Mouse (Mus musculus): Measurements from ENCODE around the gene Pgm5. TPM values are rescaled to one million over a fixed set of nuclear protein-coding genes. Genes with fewer than 3 reads are reported as not detected.
"Not testable (repeated sequence)": the region's sequence is repeated elsewhere in the genome, so short reads cannot be mapped to it uniquely, and the experiment has no call there.

Gene Pgm5
- 10 to 100 TPM; 55.1 to 93.2 TPM for total RNA-seq (2021)
- long read RNA-seq, experiment 1, partial matches to known transcripts, result 0 of 9 reads
- long read RNA-seq, experiment 1, other reads (novel, unspliced or antisense), result 7 of 9 reads
- long read RNA-seq, experiment 2, result 0 reads

GRCm38 (mm10) chr19:24861612-24862451 is at the start of gene Pgm5:
Pgm5 (minus strand) TSS chr19:24861855.
- DNase-seq, result peak; percentile 67 to 81

DNA sequence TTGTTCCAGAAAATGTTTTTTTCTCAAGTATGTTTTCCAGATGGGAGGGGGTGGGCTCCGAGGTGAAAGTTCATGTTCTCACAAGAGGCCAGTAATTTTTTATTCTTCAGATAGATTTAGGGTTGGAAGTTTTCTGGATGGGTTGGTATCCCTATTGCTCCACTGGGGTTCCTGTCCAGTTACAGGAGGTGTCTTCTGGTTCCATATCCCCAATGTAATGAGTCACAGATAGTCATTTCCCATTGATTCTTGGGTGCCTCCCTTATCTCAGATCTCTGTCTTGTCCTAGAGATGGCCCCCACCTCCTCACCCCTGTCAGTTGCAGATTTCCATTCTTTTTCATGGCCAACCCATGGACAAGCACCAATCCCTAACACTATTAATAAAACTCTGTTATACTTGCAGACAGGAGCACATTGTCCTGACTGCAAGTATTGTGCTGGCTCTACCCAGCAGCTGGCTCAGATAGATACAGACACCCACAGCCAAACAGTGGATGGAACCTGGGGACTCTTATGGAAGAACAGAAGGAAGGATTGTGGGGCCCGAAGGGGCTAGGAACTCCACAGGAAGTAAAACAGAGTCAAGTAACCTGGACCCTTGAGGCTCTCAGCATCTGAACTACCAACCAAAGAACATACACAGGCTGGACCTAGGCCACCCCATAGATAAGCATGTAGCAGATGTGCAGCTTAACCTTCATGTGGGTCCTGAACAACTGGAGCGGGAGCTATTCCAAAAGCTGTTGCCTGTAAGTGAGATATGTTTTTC is 46.9 kb upstream of the Pgm5 start:
- no peak for DNase-seq

DNA sequence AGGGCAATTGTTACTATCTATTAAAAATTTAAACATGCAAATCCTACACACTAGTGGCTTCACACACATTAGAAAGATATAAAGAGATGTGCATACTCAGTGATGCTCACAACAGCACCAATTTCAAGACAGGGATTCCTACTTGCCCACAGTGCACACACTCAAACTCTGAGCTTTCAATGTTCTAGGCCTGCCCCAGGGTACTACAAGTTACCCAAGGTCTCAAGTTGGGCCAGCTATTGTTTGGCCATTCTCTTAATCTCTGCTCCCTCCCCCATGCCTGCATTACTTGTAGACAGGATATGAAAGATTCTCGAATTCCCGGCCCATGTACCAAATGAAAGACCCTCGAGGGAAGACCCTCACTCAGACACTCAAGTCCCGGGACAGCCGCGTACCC is 46.0 kb upstream of the Pgm5 start:
- no peak for DNase-seq

DNA sequence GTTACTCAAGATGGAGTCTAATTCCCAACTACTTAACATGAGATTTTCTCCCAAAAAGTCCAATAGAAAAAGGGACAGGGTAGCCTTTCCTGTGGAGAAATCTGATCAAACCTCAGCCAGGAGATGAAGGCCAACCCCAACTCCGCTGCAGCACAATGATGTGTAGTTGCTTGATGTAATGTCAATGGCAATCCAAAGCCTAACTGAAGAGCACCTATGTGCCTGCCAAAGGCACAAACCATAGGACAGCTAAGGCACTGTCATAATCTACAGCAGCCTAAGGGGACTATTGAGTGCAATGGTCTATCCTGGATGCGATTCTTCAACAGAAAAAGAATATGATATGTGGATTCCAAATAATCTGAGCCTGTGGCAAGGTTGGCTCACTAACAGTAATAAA is 41.2 kb upstream of the Pgm5 start:
- DNase-seq, result no peak

- DNase-seq, result no peak
These were observed 40.6 kb upstream of the Pgm5 start for GRCm38 (mm10) chr19:24902256-24902655.

DNA sequence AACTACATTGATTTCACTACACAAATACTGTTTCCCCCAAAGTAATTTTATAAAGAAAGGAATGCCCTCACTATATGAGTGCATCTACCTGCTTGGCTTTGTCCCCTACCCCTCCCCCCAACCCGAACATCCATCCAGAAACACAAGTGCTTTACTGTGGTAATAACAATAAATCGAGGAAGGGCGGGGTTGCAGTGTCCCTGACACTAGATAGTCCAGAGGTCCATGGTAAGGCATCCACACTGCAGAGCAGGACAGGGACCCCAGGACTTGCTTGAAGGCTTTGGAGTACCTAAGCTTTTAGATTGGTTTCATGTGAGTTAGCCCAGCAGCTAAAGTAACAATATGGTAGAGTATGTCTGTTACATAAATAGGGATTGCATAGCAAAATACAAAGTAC is 40.0 kb upstream of the Pgm5 start:
- no peak for DNase-seq

DNA sequence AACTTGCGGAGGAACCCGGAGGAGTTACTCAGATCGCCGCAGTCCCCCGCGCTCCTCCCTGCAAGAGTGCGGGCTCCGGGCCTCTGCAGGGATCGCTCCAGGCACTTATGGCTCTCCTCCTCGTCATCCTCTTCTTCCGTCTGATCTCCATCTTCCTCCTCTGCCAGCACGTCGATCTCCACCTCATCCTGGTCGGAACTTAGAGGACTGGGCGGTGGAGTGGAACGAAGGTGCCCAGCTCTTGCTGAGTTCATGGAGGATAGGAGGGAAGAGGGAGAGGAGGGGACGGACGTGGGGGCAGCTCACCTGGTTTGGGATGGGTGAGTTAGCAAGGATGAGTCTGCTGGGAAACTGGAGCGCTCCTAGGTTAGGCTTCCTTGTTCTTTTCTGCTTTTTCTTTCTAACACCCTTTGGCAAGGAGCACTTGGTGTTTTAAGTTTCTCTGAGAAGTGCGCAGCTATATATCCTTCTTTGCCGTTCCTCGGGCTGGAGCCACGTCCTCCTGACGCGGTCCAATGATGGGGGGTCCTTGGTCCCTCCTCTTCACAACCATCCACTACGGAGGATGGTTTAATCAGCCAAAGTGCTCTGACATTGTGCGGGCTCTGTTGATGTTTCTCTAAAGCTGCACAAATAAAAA is 39.0 kb upstream of the Pgm5 start, which contains the start of gene Foxd4:
Gene Foxd4 (minus strand): TSS at position 617 of the 640 bp plus-strand sequence.
- no peak for DNase-seq

DNA sequence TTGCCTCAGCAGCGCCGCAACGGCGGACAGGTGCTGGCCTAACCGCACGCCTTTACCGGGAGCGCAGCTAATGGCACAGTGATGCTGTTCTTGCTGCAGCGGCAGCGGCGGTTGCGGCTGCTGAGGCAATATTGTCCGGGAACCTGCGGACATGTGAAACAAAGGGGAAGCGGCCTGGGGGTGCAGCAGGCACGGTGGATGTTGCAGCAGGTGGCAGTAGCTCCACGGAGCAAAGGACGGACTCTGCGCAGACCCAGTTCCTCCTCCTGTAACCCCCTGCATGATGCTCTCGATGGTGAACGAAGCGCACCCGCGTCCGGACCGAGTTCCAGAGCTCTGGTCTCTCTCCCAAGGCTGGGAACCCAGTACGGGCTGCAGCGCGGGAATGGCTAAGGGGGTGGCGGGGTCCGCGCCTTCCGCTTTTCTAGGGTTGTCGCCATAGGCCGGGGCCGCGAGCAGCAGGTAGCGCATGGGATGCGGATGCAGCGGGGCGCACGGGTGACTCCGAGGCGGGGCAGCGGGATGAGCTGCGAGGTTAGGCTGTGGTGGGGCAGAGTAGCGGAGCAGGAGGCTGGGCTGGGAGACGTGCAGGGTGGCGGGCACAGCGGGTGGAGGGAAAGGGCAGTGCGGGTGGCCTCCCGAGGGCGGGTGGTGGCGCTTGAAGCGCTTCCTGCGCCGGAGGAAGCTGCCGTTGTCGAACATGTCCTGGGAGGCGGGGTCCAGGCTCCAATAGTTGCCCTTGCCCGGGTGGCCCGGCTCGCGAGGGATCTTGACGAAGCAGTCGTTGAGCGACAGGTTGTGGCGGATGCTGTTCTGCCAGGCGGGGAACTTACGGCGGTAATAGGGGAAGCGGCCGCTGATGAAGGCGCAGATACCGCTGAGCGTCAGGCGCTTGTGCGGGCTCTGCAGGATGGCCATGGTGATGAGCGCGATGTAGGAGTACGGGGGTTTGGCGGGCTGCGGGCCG is 38.2 kb upstream of the Pgm5 start:
- peak; percentile 11 to 29 for DNase-seq

GRCm38 (mm10) chr19:24898737-24899577 is 37.3 kb upstream of the Pgm5 start:
- DNase-seq, result no peak

DNA sequence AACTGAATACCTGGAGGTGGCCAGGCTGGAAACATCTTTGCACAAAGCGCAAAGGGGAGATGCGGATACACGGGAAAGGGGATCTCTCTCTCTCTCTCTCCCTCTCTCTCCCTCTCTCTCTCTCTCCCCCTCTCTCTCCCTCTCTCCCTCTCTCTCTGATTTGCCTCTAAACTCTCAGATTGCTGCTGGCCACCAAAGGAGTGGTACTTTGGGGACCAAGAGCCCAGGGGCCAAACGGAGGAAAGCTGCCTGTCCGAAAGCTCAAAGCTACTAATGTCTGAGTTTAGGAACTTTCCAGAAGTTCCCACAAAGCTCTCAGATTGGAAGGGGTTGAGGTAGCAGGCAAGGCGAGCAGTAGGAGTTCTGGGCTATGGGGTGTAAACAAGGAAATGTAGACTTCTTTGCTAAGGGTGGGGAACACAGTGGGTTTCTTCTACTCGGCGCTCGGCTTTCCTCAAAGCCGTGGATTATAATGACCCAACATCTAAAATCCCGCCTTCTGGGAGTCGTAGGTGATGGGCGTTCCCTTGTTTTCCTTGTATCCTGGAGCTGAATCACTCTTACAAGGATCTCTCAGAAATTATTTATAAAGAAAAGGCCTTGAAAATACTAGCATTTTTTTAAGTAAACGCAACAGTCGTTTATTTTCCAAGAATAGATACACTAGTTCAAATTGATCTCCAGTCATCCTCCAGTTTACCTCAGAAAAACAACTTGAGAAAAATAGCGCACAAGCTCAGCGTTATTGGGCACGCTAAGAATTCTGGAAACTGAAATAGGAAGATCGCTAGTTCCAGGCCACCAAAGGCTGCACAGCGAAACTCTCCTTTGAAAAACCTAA is 36.5 kb upstream of the Pgm5 start:
- no peak for DNase-seq

DNA sequence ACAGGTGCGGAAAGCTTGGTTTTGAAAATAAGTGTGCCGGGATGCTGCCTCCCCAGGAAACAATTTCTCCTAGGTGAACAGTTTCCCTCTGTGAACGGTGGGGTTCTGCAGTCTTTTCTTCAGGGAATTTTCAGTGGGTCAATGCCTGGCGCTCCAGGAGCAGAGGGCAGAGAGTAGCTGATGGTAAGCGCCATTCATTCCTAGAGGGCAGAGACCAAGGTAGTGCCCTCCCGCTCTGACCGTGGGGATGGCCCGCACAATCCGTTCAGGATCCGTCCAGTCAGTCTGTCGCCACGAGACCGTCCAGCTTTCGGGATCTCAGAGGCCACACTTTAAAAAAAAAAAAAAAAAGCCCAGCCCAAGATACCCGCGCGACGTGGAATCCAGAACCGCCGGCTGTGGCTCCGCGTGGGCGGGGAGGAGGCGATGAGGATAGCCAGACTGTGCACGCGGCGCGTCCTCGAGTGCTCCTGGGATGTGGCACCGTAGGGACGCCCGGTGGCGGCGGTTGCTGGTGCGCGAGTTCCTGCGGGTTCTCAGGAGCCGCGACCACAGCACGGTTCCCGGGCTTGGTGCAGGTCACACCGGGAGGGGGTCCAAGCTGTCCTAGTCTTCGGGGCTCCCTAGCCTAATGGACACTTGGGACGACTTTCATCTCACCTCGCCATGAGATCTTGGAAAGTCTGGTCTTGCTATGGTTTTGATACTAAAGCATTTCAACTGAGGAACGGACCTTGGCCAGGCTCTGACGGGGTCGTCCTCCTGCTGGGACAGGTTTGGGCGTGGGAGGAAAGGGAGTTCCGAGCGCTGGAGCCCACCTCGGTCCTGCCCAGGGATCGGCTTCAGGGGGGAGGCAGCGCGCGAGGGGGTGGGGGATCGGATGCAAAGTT is 35.6 kb upstream of the Pgm5 start:
- DNase-seq, result peak in 1 of 2 experiments; percentile 15

- DNase-seq, result no peak
These were observed 34.9 kb upstream of the Pgm5 start for GRCm38 (mm10) chr19:24896536-24896935.

- no peak for DNase-seq
These were observed 25.2 kb upstream of the Pgm5 start for GRCm38 (mm10) chr19:24886888-24887287.

- peak in 1 of 2 experiments; percentile 63 for DNase-seq
These were observed 23.8 kb upstream of the Pgm5 start for GRCm38 (mm10) chr19:24885504-24885903.

DNA sequence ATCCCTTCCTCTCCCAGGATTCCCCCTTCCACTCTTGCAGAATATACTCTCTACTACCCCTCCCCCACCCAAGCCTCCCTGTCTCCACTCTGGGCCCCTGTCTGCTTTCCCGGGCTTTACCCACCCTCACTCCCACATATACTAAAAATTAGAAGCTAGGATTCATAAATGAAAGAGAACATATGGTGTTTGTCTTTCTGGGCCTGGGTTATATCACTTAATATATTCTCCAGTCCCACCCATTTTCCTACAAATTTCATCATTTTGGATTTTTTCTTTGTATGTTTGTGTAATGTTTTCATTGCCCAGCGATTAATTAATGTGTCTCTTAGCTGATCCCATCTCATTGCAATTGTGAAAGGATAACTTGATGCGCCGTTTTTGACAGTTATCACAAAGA is 19.6 kb upstream of the Pgm5 start:
- DNase-seq, result no peak

- DNase-seq, result not testable (repeated sequence)
These were observed 13.6 kb upstream of the Pgm5 start, which contains the start of gene Gm10053 for GRCm38 (mm10) chr19:24875129-24875870. Gm10053 (plus strand) TSS chr19:24875686.

DNA sequence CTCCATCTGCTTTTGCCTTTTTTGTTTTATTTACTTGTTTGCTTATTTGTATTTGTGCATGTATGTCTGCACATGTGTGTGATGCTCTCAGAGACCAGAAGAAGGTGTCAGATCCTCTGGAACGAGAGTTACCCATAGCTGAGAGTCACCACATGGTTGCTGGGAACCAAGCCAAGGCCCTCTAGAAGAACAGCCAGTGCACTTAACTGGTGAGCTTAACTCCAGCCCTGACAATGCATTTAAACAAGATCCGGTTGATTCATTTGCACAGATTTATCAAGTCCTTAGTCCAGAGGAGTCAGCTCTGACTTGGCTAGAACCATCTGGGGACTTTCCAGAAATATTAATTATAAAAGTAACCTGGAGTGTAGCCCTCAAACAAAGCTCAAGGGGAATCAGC is 12.2 kb upstream of the Pgm5 start:
- peak; percentile 22 to 27 for DNase-seq

Measured in adrenal gland, postnatal 36 days (tissue).